Mouse (Mus musculus) Muller cell, postnatal 12 days (primary cell): ENCODE measurements around the gene Fuca1.

Source experiments
- DNase-seq: peaks from one replicate; pipeline ENCODE4 v3.0.0-alpha.2; 2015; ENCODE audit errors: inconsistent ontology term

Fuca1 gene

DNA sequence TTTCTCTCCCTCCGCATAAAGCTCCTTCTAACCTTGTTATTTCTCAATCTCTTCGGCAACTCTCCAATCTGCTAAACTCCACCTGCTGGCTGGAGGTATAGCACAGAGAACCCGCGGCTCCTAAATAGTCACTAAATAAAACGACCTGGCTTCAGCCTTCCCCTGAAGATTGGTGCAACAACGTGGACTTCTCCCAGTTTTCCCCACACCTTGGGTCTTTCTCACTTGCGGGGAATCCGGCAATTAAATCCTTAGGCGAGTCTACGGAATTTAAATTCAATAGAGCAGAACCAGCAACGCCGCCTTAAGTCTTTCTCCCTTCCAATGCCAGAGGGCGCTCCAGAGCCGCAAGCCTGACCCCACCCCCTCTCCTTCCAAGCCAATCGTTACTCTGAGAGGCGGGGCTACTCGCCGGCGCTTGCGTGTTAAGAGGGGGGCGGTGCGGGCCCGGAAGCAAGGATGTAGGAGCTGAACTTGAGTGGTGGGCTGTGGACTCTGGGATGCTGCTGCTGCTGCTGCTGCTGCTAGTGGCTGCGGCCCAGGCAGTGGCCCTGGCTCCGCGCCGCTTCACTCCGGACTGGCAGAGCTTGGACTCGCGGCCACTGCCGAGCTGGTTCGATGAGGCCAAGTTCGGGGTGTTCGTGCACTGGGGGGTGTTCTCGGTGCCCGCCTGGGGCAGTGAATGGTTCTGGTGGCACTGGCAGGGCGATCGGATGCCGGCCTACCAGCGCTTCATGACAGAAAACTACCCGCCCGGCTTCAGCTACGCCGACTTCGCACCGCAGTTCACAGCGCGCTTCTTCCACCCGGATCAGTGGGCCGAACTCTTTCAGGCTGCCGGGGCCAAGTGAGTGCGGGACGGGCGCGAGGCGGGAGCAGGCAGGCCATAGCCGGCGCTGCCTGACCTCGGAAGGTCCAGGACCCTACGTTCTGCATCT lies at the start of gene Fuca1:
Gene Fuca1, plus strand, starts transcription at position 432 of the 938 bp plus-strand sequence.
- peak; percentile 98 for DNase-seq

DNA sequence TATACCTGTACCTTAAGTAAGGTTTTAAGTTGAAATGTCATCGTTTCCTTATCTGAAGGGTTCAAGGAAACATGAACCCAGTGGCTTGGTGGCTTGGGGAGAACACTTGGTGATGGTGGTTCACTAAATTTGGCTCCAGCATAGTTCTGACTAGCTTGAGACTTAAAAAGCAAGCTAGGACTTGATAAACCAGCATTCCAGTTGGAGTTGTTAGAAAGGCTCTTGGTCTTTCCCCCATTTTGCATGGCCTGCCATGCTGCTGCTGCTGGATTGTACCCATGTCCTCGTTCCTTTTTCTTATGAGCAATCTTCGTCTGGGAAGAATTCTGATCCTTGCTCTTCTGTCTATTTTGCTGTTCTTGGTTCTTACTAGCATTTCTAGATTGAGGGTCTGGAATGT lies 48.5 kb upstream of the Fuca1 start:
- DNase-seq: no peak

DNA sequence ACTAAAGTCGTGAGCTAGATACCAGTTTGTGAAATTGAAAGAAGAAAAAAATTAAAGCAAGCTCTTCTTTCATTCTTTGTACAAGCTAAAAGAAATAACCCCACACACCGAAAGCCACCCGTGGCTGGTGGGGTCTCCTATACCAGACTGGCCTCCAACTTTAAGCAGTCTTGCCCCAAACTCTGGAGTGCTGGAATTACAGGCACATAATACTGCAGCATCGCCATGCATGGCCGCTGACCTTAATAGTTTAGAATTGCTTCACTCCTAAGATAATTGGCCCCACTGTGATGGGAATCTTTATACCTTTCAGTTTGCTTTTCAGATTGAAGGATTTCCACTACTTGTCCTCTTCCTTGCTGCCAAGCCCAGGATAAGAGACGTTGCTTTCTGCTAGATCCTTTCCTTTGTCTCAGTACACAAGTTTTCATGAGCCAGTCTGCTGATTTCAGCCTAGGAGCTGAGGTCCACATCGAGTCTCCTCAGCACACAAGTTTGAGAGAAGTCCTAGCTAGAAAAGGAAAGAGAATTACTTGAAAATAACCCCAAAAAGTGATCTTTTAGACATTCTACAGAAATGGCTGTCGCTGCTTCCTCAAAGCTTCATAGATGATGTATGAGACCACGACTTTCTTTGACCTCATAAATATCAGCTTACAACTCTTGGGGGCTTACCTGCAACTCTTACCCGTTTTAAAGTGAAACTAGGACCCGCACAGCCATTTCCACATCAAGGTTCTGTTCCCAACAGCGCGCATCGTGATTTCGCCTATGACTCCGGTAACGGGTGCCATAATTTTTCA lies 47.7 kb upstream of the Fuca1 start:
- DNase-seq: peak; percentile 52

DNA sequence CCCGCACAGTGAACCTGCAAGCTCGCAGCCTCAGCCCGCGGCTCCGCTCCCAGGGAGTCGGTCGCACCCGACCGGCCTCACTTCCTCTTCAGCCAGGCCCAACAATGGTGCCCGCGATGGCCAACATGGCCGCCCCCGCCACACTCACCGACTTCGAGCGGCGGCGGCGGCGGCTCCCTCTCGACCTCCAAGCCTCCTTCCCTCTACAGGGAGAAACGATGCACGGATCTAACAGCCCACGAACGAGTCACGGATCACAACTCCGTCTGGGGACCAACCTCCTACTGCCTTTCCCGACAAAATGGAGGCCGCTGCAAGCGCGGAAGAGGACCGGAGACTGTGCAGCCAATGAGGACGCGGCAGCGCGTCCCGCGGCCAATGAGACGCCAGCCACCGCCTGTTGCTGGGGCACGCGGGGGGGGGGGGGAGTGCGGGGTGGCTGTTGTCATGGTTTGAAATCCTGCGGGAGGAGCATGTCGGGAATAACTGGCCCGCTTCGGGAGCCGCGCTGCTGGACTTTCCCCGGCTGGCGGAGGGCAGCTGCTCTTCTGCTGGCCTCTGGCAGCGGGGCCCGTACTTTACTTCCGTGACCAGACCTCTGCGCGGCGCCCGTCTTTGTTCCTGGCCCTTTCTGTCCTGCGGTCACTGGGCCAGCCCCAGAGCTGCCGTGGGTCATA lies 46.9 kb upstream of the Fuca1 start, which contains the start of gene Pnrc2:
Gene Pnrc2, minus strand, starts transcription at position 325 of the 677 bp plus-strand sequence.
- peak; percentile 97 for DNase-seq

DNA sequence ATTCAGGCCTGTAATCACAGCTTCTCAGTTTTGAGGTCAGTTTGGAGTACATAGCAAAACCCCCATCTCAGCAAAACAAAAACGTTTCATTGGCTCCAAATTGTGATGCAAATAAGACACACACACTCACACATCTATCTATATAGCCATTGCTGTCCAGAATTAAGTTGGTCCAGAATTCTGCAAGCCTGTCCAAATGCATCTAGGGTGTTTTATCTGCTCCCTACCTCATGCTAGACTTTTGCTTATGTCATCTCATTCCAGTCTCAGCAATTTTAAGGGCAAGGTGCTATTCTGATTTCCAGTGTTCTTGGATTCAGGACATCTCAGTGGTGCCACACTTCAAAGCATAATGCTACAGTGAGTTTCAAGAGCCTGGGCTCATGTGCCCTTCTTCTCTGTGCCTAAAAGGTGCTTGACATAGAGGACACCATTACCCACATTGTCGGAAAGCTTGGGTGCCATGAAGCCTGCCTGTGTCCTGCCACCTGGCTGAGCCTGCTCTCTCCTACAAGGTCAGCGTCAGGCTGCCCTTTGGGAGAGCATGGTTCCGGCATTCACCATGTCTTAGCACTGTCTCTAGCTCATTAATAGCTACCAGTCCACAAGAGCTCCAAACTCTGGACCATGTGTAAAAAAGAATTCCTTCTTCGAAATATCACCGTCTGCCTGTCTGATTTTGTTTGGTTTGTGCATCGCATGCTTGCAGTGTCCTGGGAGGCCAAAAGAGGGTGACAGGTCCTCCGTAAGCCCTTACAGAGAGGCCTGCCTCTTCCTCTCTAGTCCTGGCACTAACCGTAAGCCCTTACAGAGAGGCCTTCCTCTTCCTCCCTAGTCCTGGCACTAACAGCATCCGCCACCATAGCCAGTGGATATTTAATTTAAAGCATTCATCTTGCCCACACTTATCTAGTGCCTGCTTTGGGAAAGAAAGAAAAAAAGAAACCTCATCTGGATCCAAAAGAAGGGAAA lies 45.7 kb upstream of the Fuca1 start:
- DNase-seq: no peak

DNA sequence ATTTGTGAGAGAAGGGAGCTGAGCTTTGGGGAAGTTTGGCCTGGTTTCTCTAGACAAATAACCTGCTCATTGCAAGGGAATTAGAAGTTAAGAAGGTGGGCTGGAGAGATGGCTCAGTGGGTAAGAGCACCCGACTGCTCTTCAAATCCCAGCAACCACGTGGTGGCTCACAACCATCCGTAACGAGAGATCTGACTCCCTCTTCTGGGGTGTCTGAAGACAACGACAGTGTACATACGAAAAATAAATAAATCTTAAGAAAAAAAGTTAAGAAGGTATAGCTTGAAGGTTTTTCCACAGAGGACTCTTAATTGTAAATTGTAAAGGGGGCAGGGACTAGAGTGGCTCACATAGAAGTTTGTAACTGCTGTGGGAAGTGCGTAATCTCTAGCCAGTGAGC lies 45.0 kb upstream of the Fuca1 start:
- no peak for DNase-seq

DNA sequence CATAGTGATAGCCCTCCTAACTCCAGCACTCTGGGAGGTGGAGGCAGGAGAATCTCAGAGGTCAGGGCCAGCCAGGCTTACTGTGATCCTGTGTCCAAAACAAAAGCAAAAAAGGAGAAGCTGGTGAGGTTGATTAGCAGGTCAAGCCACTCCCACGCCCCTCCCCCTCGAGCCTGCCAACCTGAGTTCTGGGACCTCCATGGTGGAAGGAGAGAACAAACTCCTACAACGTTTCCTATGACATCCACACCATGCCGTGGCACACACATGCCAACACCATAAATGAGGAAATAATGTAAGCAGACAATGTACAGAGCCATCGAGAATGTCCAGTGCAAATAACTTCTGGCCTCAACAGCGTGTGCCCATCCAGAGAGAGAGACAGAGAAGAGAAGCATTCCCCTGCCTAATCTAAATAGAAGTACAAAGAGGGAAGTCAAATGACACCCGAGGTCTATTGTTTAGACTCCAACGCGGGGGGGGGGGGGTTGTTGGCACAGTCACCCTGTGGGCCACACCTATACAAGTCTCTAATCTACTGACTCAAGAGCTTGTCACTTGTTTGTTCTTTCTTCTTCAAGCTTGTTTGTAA lies 44.4 kb upstream of the Fuca1 start:
- DNase-seq: no peak

DNA sequence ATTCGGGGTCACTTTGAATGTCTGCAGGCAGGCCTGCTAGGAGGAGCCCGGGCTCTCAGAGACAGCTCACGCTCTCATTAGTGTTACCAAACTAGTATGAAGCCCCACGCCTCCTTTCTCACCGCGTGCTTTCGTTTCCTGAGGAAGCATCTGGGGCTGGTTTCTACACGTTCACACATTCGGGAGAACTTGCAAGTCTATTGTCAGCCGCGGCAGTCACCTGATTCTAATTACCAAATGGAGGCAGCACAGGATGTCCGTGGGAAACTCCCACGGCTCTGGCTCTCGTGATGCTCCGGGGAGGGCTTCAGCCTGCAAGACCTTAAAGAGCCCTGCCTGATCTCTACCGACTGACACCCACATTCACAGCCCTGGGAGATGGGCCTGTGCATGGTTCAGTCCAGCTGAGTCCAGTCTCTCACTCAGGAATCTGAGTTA lies 43.9 kb upstream of the Fuca1 start:
- DNase-seq: peak; percentile 81

DNA sequence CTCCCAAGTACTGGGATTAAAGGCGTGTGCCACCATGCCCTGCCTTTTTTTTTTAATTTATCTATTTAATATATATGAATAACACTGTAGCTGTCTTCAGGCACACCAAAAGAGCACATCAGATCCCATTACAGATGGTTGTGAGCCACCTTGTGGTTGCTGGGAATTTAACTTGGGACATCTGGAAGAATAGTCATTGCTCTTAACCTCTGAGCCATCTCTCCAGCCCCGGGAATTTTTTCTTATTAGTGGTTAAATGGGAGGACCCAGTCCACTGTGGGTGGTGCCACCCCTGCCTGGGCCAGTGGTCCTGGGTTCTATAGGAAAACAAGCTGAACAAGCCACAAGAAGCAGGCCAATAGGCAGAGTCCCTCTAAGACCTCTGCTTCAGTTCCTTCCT lies 42.8 kb upstream of the Fuca1 start:
- no peak for DNase-seq

DNA sequence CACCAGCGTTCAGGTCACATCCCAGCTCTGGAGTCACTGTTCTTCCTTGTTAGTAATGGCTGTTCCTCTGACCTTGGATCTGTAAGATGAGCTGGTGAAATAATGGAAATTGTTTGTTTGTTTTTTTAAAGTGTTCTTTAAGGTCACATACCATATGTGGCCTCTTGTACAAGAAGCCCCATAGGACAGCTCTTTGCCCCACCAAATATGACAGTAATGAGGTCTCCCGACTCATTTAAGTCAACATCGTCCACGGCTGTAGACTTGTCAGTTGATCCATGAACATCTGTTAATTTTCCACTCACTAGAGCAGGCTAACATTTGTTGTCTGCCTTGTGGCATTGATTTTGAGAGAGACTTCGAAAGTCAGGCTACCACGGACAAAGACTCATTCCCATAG lies 41.5 kb upstream of the Fuca1 start:
- no peak for DNase-seq

DNA sequence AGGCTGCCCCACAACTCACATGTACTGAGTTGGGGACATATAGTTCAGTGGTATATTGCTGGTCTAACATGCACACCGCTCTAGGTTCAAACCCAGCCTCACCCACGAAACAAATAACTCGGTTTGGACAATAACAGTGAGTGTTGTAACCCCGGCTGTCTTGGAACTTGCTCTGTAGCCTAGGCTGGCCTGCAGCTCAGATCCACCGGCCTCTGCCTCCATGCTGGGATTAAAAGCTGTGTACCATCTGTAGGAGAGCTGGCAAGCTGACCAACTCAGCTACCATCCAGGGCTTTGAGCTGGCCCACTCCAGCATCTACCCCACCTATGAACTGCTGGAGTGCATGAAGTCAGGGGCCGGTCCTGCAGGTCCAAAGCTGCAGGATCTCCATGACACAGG lies 40.5 kb upstream of the Fuca1 start:
- DNase-seq: no peak

DNA sequence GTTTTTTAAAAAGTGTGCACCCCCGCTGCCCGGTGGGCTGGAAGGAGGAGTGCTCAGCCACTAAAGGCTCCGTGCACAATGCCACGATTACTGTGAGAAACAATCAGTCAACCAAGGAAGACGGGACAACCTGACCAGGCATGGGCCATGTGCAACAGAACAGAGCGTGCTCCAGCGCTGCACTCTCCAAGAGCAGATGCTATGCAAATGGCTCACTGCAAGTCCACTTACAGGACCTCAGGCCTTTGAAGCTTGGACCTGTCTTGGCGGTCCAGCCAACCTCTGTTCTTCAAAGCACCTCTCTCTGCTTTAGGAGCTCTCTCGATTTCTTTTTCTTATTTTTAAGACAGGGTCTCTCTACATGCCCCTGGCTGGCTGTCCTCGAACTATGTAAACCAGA lies 40.0 kb upstream of the Fuca1 start:
- no peak for DNase-seq

DNA sequence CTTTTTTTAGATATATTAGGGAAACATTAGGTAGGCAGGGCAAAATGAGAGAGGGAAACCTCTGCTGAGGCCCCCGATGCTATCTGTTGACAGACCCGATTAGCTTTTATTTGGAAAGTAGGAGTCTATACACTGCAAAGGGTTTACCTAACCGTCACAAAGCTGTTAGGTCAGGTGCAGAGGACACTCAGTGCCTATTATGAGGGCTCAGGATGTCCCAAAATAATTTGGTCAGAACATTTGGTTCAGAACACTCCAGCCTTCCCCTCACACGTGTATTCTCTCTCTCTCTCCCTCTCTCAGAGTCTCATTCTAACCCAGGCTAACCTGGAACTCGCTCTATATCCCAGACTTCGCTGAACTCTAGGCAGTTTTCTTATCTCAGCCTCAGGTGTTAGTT lies 38.5 kb upstream of the Fuca1 start:
- no peak for DNase-seq

DNA sequence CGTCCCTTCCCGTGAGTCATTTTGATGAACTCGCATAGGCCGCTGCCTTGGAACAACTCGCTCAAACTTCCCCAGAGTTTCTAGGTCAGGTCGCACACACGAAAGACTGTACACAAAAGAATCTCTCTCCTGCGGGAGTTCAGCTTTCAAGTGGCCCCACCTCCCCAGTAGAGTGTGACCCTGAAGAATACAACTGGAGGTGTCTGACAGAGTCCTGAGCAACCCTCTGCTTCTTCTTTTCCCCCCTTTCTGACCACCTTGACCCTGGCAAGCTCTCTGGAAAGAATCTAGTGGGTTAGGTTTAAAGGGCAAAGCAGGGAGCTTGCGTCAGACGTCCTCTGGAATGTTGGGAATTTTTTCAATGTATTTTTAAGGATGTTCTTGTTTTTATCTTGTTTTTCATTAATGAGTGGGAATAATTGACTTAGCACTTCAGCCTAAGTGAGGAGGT lies 37.1 kb upstream of the Fuca1 start:
- DNase-seq: peak; percentile 88

DNA sequence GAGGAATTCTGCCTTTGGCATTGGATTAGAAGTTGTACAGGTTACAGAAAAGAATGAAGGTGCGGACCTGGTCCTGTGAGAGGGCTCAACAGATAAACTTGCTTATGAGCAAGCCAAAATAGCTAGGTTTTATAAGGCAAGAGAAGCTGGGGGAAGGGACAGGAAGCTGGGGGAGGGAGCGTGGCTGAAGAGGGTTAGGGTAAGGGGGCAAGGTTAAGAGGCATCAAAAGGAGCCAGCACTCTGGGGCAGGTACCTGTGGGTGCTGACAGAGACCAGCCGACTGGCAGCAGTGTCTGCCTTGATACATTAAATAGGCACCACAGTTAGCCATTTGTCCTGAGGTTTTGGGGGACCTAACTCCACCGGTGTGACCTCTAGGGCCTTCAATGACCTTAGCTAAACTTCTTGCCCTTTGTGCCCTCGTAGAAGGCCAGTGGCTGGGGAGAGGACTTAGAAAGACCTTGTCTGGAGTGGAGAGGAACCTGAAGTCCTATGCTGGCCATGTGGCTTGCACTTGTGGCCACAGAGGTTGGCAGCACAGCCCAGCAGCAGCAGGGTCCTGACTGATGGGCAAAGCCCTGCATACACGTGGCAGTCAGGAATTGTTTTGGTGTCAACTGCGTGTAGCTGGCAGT lies 36.5 kb upstream of the Fuca1 start:
- no peak for DNase-seq

DNA sequence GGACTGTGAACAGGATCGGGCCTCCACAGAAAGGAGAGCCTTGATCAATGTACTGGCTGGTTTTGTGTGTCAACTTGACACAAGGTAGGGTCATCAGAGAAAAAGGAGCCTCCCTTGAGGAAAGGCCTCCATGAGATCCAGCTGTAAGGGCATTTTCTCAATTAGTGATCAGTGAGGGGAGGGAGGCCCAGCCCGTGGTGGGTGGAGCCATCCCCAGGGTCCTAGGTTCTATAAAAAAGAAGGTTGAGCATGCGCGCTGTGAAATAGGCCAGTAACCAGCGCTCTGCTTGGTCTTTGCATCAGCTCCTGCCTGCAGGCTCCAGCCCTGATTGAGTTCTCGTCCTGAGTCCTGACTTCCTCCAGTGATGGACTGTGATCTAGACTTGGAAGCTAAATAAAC lies 36.0 kb upstream of the Fuca1 start:
- no peak for DNase-seq

DNA sequence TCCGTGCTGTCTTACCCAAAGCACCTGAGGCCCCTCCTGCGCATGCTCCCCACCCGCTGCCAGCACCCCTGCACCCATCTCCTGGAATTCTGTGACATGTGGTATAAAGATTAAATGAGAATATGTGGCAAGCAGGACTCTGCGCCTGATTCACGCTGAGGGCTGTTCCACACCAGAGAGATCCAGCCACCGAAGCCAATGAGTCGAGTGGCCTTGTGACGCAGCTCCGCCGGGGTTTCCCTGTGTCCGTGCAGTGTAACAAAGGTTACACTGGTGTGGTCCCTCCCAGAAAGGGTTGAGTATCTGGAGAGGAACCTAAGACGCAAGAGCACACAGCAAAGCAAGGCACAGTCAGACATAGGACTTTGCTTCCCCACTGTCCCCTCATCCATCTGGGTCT lies 34.9 kb upstream of the Fuca1 start:
- DNase-seq: no peak

DNA sequence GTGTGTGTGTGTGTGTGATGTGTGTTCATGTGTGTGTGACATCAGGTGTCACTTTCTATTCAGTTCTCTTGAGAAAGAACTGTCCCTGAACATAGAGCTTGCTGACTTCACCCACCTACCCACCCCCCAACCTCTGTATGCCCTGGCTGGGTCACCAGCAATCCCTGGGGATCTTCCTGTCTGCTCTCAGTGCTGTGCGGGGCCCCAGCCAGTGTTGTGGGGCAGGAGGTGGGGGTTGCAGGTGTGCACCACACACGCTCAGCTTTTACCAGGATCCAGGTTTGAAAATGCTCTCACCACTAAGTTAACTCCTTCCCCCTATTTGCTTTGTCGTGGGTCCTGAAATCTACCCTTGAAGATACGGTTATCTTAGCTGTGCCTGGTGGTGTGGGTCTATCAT lies 34.4 kb upstream of the Fuca1 start:
- DNase-seq: no peak

DNA sequence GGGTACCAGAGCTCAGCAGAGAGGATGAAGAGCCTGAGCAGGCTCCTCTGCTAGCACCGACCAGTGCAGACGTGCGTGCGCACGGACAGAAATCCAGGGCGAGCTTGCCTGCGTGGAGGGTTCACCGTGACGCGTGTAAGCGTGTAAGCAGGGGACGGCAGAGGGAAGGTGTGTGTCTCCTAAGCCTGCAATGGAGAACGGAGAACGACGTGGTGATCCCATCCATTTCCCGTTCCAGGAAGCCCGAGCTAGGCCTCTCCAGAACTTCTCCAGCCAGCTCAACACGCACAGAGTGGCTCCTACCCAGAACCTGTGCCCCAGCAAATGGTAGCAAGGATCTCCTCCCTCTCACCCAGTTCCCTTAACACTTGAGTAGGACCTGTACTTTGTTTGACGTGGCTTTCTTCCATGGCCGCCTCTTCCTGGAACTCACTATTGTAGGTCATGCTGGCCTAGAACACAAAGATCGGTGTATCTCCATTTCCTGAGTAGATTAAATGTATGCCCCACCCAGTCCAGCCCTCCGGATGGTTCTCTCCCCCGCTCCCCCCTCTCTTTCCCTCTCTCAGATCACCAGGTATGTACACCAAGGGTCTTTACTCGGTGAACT lies 32.0 kb upstream of the Fuca1 start:
- DNase-seq: no peak
